Mouse (Mus musculus) CH12.LX (cell line): ENCODE results near the gene Gad1.
A peak's percentile ranks its signal among the peaks of the same experiment; 100 is the strongest.

Experiments
- CTCF ChIP-seq, 2 experiments: IDR thresholded peaks in 1 of 2; conservative IDR thresholded peaks in 1 of 2; 2 replicates each; pipeline ENCODE4 v1.5.1; 2011 to 2012; ENCODE audit warnings: low read depth in 2 of 2, low read length in 2 of 2, improper control_type of control experiment in 1 of 2, inconsistent platforms in 1 of 2, mild to moderate bottlenecking in 1 of 2, moderate library complexity in 1 of 2
- EP300 ChIP-seq: IDR thresholded peaks from 2 replicates; pipeline ENCODE4 v1.6.1; 2011; ENCODE audit warnings: low read length, improper control_type of control experiment
- ETS1 ChIP-seq: conservative IDR thresholded peaks from 2 replicates; pipeline ENCODE4 v1.6.1; 2012; ENCODE audit warnings: low read depth, mild to moderate bottlenecking, inconsistent platforms, low read length, improper control_type of control experiment, moderate library complexity
- JUND ChIP-seq: conservative IDR thresholded peaks from 2 replicates; pipeline ENCODE4 v1.6.1; 2011; ENCODE audit warnings: low read depth, low read length, improper control_type of control experiment
- MAFK ChIP-seq: IDR thresholded peaks from 2 replicates; pipeline ENCODE4 v1.6.1; 2011; ENCODE audit warnings: low read length, improper control_type of control experiment; ENCODE audit not compliant: insufficient replicate concordance
- MAX ChIP-seq: IDR thresholded peaks from 2 replicates; pipeline ENCODE4 v1.6.1; 2011; ENCODE audit warnings: low read length, improper control_type of control experiment
- PAX5 ChIP-seq: IDR thresholded peaks from 2 replicates; pipeline ENCODE4 v1.6.1; 2012; ENCODE audit warnings: low read length, inconsistent platforms, mixed read lengths
- RAD21 ChIP-seq: IDR thresholded peaks from 2 replicates; pipeline ENCODE4 v1.6.1; 2011; ENCODE audit warnings: low read depth, mild to moderate bottlenecking, low read length, improper control_type of control experiment, moderate library complexity
- TCF12 ChIP-seq: IDR thresholded peaks from 2 replicates; pipeline ENCODE4 v1.6.1; 2014; ENCODE audit warnings: low read depth, mild to moderate bottlenecking, inconsistent platforms, low read length, improper control_type of control experiment
- UBTF ChIP-seq: IDR thresholded peaks from 2 replicates; pipeline ENCODE4 v1.6.1; 2012; ENCODE audit warnings: low read depth, mild to moderate bottlenecking, inconsistent platforms, low read length, improper control_type of control experiment, moderate library complexity
- ZKSCAN1 ChIP-seq: IDR thresholded peaks from 2 replicates; pipeline ENCODE4 v1.6.1; 2012; ENCODE audit warnings: low read depth, inconsistent platforms, low read length, improper control_type of control experiment, borderline replicate concordance
- ZNF384 ChIP-seq: IDR thresholded peaks from 2 replicates; pipeline ENCODE4 v1.6.1; 2012; ENCODE audit warnings: low read depth, low read length, improper control_type of control experiment, inconsistent platforms

DNA sequence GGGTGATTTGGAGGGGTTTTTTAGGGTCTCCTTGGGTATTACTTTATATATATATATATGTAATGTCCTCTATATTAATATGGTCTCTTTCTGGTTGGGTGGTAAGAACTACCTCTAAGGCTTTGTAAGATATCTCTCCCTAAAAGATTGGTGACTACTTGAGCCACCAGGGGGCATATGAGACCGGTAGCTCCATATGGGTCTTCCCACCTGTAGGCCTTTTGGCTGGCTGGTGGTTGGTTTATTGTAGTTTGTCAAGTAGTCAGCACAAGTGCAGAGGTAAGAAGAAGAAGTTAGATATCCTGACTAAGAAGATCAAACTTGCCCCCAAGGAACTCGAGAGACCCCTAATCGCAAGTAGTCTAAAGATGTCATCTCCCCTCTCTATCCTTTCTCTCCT is 954 bp downstream of the Gad1 start:
- TF ChIP-seq ZKSCAN1: no peak
- TF ChIP-seq TCF12: no peak
- TF ChIP-seq CTCF (conservative IDR thresholded peaks at IDR 0.05 in 1 of 2, IDR thresholded peaks at IDR 0.05 in 1 of 2; ENCODE audit: low read depth in 2 of 2, low read length in 2 of 2): peak; percentile 29 to 75; a peak in 3 of 4 replicates
- TF ChIP-seq EP300: no peak
- no peak for TF ChIP-seq ZNF384
- TF ChIP-seq JUND: no peak
- TF ChIP-seq ETS1: no peak
- TF ChIP-seq MAFK: no peak
- peak; percentile 60 for TF ChIP-seq RAD21
- no peak for TF ChIP-seq UBTF
- TF ChIP-seq MAX: no peak
- TF ChIP-seq PAX5: no peak
